Mouse (Mus musculus) gastrocnemius, adult 2 months (tissue): ENCODE data around the gene Spock2. TPM values are rescaled to one million over a fixed set of nuclear protein-coding genes. Genes with fewer than 3 reads are reported as not detected.
"Not testable (repeated sequence)": the region's sequence is repeated elsewhere in the genome, so short reads cannot be mapped to it uniquely, and the experiment has no call there.

Source experiments
- DNase-seq: peaks from one replicate; pipeline ENCODE4 v3.0.0; 2022
- H3K27ac ChIP-seq: fragments of 200-600 bp; 2 replicates; pipeline ENCODE4 v1.8.1; 2022; ENCODE audit warnings: mild to moderate bottlenecking
- H3K4me3 ChIP-seq: fragments of 200-600 bp; 2 replicates; pipeline ENCODE4 v1.8.1; 2022; ENCODE audit warnings: mild to moderate bottlenecking, moderate library complexity
- CTCF ChIP-seq: fragments of 200-600 bp; IDR thresholded peaks from 2 replicates; pipeline ENCODE4 v1.8.1; 2022; ENCODE audit warnings: antibody characterized with exemption, mild to moderate bottlenecking, moderate library complexity
- intact Hi-C: fragments of 180-260 bp; cut with DNase I; formaldehyde crosslinking; loops from one replicate; pipeline ENCODE4 v1.15.1; 2025
- microRNA-seq: library from miRNA; unstranded; fragments of <30 nt; microRNA quantifications from one replicate; pipeline ENCODE4 v1.2.0, GENCODE M21; 2021
- total RNA-seq, 2 experiments: library from RNA; stranded (reverse); gene quantifications; 2 replicates each; pipeline ENCODE4 v1.2.3; 2021

The Spock2 gene
- total RNA-seq, 2 experiments from 2014 or later: 6.1 to 6.5 TPM

DNA sequence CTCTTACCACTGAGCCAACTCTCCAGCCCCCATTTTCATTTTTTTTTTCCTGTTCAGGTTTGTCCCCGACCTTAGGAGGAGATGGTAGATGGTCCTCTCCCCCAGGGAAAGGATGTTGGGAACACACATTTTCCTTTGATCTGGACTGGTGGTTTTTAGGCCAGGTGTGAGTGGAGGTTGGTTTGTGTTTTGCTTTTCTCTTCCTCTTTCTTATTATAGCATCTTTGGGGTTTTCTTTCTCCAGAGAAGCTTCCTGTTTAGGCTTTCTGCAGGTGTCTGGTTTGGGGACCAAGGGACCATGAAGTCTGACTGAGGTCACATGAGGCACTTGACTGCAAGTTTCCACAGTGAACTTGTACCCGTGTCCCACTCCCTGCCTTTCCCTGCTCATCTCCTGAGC, 62.3 kb downstream of the Spock2 start:
- intact Hi-C loops: no loop called here
- no peak for DNase-seq
- H3K4me3 ChIP-seq: no peak overlapping the region
- no peak overlapping the region for H3K27ac ChIP-seq
- TF ChIP-seq CTCF: no peak

DNA sequence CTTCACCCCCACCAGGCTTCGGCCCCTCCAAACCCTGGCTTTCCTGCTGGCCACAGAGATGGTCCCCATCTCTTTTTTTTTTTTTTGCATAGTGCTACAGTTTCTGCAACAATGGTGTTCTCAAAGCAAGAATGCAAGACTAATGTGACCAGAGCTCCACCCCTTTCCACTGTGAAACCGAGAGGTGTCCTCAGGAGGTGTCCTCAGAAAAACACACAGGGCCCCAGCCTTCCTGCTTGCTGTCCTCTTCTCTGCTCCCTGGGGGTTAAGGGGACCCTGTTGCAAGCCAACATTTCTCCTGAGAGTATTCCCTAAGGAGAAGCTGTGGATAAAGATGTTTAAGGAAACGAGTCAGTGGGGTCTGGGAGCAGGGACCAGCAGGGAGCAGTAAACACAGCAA, 62.9 kb downstream of the Spock2 start:
- no peak for DNase-seq
- TF ChIP-seq CTCF: no peak
- H3K27ac ChIP-seq: no peak overlapping the region
- H3K4me3 ChIP-seq: no peak overlapping the region
- intact Hi-C loops: no loop called here

DNA sequence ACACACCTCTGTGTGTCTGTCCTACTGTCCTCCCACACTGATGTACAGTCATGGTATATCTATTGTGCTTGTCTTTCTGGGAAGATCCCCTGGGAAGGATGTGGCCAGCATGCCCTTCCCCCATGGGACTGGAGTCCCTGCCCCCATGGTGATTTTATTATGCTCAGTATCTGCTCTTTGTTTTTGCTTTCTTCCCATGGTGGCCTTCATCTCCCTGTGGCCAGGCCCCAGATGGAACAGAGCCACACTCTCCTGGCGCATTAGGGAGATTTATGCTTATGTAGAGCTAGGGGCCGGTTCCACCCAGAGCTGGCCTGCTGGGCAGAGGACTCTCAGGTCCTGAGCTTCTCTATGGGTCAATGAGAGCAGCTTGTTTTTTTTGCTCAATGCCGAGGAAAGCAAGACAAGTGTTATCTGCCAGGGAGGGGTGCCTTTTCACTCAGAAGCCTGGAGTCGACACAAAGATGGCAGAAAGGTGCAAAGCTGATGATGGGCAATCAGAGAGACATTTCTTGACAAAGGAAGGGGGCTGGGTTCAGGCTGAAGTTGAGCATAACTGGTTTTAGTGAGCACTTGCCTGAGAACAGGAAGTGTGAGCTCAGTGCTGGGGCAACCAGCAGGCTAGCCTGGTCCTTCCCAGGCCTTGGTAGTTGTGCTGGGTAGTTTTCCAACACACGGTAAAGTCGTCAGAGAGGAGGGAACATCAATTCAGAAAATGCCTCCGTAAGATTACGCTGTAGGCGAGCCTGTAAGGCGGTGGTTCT, 64.5 kb downstream of the Spock2 start:
- intact Hi-C loops: no loop called here
- Histone ChIP-seq H3K27ac (no peak overlapping the region), H3K4me3 (no peak overlapping the region)
- no peak for TF ChIP-seq CTCF
- no peak for DNase-seq

GRCm38 (mm10) chr10:60171368-60171767, 65.3 kb downstream of the Spock2 start:
- no peak for DNase-seq
- Histone ChIP-seq H3K27ac (no peak overlapping the region), H3K4me3 (no peak overlapping the region)
- no peak for TF ChIP-seq CTCF
- intact Hi-C loops: no loop called here

GRCm38 (mm10) chr10:60172306-60172705, 66.3 kb downstream of the Spock2 start:
- DNase-seq: no peak
- Histone ChIP-seq H3K27ac (no peak overlapping the region), H3K4me3 (no peak overlapping the region)
- TF ChIP-seq CTCF: no peak
- intact Hi-C loops: no loop called here

GRCm38 (mm10) chr10:60173035-60173434, 67.0 kb downstream of the Spock2 start:
- TF ChIP-seq CTCF: no peak
- Histone ChIP-seq H3K27ac (no peak overlapping the region), H3K4me3 (no peak overlapping the region)
- peak; percentile 63 for DNase-seq
- intact Hi-C loops: no loop called here

- intact Hi-C loops: no loop called here
- no peak for TF ChIP-seq CTCF
Observed at GRCm38 (mm10) chr10:60174506-60174905, 68.5 kb downstream of the Spock2 start.

DNA sequence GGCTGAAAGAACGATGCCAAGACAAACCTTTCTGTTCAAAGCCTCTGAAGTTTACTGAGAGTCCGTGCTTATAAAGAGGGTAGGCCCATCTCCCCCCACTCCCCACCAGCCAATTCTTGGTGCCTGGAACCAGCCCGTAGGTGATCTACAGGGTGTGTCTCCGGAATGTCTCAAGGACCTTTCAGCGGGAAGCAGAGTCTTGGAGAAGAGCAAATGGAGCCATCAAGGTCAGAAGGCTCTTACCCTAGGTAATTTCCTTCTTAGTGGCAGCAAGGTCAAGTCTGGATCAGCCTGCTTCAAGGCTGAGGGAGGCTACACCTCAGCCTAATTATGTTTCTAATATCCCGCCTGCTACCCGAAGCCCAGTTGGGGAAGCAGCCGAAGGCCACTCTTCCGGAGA, 69.3 kb downstream of the Spock2 start:
- DNase-seq, intact Hi-C loops, H3K4me3 ChIP-seq, H3K27ac ChIP-seq: not testable (repeated sequence)

More at GRCm38 (mm10) chr10:60174506-60174905, 68.5 kb downstream of the Spock2 start:
- Histone ChIP-seq H3K4me3 (no peak overlapping the region), H3K27ac (no peak overlapping the region)
- DNase-seq: no peak

Small RNA genes lying within 50 kb of the gene (microRNA-seq; reads per million reads assigned to microRNA genes)
- not detected for gene Mir6906

Other genes with a start within 250 kb of the Spock2 start
- 10 to 100 TPM; 60.4 to 77.5 TPM for gene Dnajb12, start 226.7 kb upstream of the Spock2 start, total RNA-seq
- 100 to 1,000 TPM in 1 of 2 experiments, 10 to 100 TPM in 1; 15.4 to 183 TPM for gene Ddit4, start 154.4 kb upstream of the Spock2 start, total RNA-seq
- 10 to 100 TPM; 13.6 to 14.6 TPM for gene Ascc1, start 103.4 kb upstream of the Spock2 start, total RNA-seq
- 10 to 100 TPM; 49.5 to 50.7 TPM for gene Anapc16, start 103.1 kb upstream of the Spock2 start, total RNA-seq
- under 1 TPM; 0.23 to 0.64 TPM for gene Chst3, start 113.0 kb downstream of the Spock2 start, total RNA-seq
- 100 to 1,000 TPM; 730 to 837 TPM for gene Psap, start 171.4 kb downstream of the Spock2 start, total RNA-seq
- gene Vsir, start 240.6 kb downstream of the Spock2 start, total RNA-seq: 1 to 10 TPM; 6.2 to 6.4 TPM